Mouse (Mus musculus) intestine, embryonic 14.5 days (tissue): ENCODE measurements around the gene Gm15319. TPM values are rescaled to one million over a fixed set of nuclear protein-coding genes. Genes with fewer than 3 reads are reported as not detected.
"Not testable (repeated sequence)": the region's sequence is repeated elsewhere in the genome, so short reads cannot be mapped to it uniquely, and the experiment has no call there.

ENCODE experiments used
- ATAC-seq: fragments of 200-750 bp; cut with Nextera tagmentation; replicated peaks from 2 replicates; pipeline ENCODE4 v1.8.0; 2017; ENCODE audit warnings: low read depth, moderate number of reproducible peaks, moderate TSS enrichment, moderate library complexity; ENCODE audit not compliant: low FRiP score, low TSS enrichment
- DNase-seq: peaks from one replicate; pipeline ENCODE4 v3.0.0-alpha.2; 2018; ENCODE audit warnings: low spot score
- H3K27ac ChIP-seq: fragments of 300-500 bp; sonication (generic); 2 replicates; pipeline ENCODE4 v1.5.1; 2014; ENCODE audit warnings: low read depth, mild to moderate bottlenecking, control low read depth
- H3K27me3 ChIP-seq: fragments of 300-500 bp; sonication (generic); replicated peaks from 2 replicates; pipeline ENCODE4 v1.6.1; 2014; ENCODE audit warnings: low read length, control low read depth; ENCODE audit not compliant: control insufficient read depth, insufficient read depth
- H3K36me3 ChIP-seq: fragments of 300-500 bp; sonication (generic); 2 replicates; pipeline ENCODE4 v1.6.1; 2014; ENCODE audit warnings: low read length, control low read depth; ENCODE audit not compliant: control insufficient read depth, insufficient read depth
- H3K4me1 ChIP-seq: fragments of 300-500 bp; sonication (generic); replicated peaks from 2 replicates; pipeline ENCODE4 v1.6.1; 2014; ENCODE audit warnings: low read length, control low read depth, mixed read lengths; ENCODE audit not compliant: control insufficient read depth, insufficient read depth
- H3K4me2 ChIP-seq: fragments of 300-500 bp; sonication (generic); 2 replicates; pipeline ENCODE4 v1.6.1; 2014; ENCODE audit warnings: low read length
- H3K4me3 ChIP-seq: fragments of 300-500 bp; sonication (generic); 2 replicates; pipeline ENCODE4 v1.5.1; 2014; ENCODE audit warnings: low read depth, low read length, control low read depth, mixed read lengths
- H3K9ac ChIP-seq: fragments of 300-500 bp; sonication (generic); 2 replicates; pipeline ENCODE4 v1.6.1; 2014; ENCODE audit warnings: mild to moderate bottlenecking, low read length
- H3K9me3 ChIP-seq: fragments of 300-500 bp; sonication (generic); 2 replicates; pipeline ENCODE4 v1.6.1; 2016; ENCODE audit warnings: low read length, control low read depth; ENCODE audit not compliant: control insufficient read depth
- WGBS: fragments of 180-500 bp; shearing (Covaris S2); extraction: QIAGEN DNeasy Blood & Tissue Kit; methylation state at CpG from one replicate; pipeline ENCODE4 v1.1.7; 2014; 5-methylcytosine and 5-hydroxymethylcytosine counted together
- polyA plus RNA-seq: library from polyadenylated mRNA; unstranded; fragments of >200 nt; fragmentation: Nextera tagmentation; extraction: Ambion mirVana; gene quantifications from 2 replicates; pipeline ENCODE4 v1.2.1, GENCODE M21; 2014

Gene Gm15319
- 0.72 and 0.89 TPM in 2 replicates for polyA plus RNA-seq

DNA sequence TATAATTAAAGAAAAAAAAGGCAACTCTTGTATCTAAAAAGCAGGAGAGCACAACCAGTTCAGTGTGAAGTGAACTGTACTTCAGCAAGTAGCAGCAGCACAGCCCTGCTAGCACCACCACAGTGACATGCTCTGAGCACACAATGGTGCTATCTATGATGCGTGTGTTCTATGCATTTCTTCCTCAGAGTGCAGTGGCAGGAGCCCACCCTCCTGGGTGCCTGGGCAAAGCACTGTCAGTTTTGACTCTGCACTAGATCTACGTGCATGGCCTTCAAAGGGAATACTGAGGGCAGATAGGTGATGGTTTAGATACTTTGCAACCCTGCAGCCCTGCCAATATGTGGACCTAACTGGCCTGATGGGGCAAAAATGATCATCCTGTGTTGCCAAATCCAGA is at the start of gene Gm15319:
Gene Gm15319, minus strand, starts transcription at position 101 of the 400 bp plus-strand sequence.
- H3K27ac ChIP-seq, H3K27me3 ChIP-seq, H3K9ac ChIP-seq, DNase-seq, H3K4me3 ChIP-seq, ATAC-seq, H3K4me1 ChIP-seq, H3K4me2 ChIP-seq, H3K36me3 ChIP-seq, H3K9me3 ChIP-seq: not testable (repeated sequence)
- no CpG with 5 or more reads among the region's 2 CpGs for WGBS

DNA sequence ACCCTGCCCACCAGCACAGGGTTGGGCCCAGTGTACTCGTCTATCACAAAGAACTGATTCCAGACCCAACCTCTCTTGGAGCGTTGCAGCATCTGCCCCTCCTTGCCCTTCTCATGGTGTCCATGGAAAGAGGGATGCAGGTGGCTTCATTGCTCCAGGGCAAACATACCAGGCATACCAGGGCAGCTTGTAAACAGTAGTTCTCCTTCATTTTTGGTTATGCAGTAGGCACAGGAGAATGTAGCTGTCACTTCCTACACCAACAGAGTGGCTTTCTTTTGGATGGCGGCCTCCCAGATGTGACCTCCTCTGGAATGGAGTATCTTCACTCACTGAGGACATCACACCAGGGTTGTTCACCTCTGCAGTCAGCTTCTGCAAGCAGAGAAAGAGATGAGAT is 47.3 kb upstream of the Gm15319 start:
- not testable (repeated sequence) for H3K27me3 ChIP-seq, DNase-seq, H3K9ac ChIP-seq, ATAC-seq, H3K36me3 ChIP-seq, H3K4me1 ChIP-seq, H3K4me2 ChIP-seq, H3K9me3 ChIP-seq, H3K4me3 ChIP-seq, H3K27ac ChIP-seq
- no CpG with 5 or more reads among the region's 3 CpGs for WGBS

DNA sequence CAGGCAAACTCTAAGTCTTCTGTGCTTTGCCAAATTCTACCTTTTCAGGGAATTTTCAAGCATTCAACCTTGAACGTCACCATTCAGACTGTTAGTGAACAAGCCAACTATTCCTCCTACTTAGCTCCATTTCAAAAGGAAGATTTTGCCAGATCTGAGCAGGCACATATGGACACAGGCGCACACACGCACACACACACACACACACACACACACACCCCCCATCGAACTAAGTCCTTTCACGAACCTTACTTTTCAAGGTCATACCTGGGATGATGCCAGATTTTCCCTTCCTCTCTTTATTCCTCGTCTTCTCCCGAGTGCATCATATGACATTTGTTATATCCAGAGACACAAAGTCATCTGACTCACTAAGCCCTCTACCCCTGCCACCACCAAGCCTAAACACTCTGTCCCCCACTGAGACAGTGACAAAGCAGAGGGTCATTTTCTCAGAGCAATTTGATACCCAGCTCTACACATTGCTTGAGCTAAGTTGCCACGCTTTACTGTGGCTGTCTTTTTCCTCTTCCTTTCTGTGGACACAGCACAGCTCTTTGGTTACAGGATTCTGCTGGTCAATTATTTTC is 45.5 kb upstream of the Gm15319 start:
- not testable (repeated sequence) for H3K4me3 ChIP-seq, H3K9ac ChIP-seq, H3K4me1 ChIP-seq, ATAC-seq, H3K27me3 ChIP-seq, H3K4me2 ChIP-seq, H3K36me3 ChIP-seq, H3K9me3 ChIP-seq, H3K27ac ChIP-seq
- DNase-seq = peak; percentile 32
- 92% methylated on average over 6 of the region's 8 CpGs for WGBS

- not testable (repeated sequence) for H3K4me3 ChIP-seq, H3K27ac ChIP-seq, DNase-seq, H3K9ac ChIP-seq, H3K4me1 ChIP-seq, H3K27me3 ChIP-seq, H3K4me2 ChIP-seq, H3K36me3 ChIP-seq, H3K9me3 ChIP-seq
- peak; percentile 47; the same call in 1 of the 2 replicates for ATAC-seq
- WGBS = 21% methylated on average over 2 of the region's 7 CpGs
Measured at GRCm38 (mm10) chr8:20389363-20389739, 26.3 kb upstream of the Gm15319 start.

DNA sequence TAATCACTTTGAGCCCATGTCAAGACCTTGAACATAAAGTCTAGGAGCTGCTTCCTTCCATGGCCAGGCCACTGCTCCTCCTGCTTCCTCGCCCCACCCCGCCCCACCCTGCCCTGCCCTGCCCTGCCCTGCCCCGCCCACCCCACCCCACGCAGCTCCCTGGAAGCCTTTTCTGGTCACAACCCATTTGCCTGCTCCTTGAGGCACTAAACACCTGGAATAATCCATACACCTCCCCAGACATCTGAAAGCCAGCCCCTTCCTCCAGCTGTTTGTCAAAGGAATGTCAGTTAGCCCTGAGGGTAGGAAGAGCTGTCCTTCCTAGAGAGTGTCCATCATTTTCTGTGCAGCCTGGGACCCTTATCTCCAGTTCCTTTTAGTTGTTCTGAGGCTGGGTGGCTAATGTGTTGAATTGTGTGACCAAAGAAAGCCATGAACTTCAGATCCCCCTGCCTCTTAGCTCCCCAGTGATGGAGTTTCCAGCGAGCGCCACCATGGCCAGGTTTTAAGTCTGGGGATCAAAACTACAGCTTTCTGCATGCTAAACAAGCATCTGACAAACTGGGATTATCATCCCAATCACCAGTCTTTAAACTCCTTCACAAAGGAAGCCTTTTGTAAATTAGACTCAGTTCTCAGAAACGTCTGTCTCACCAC is 25.8 kb upstream of the Gm15319 start:
- DNase-seq = not testable (repeated sequence)

DNA sequence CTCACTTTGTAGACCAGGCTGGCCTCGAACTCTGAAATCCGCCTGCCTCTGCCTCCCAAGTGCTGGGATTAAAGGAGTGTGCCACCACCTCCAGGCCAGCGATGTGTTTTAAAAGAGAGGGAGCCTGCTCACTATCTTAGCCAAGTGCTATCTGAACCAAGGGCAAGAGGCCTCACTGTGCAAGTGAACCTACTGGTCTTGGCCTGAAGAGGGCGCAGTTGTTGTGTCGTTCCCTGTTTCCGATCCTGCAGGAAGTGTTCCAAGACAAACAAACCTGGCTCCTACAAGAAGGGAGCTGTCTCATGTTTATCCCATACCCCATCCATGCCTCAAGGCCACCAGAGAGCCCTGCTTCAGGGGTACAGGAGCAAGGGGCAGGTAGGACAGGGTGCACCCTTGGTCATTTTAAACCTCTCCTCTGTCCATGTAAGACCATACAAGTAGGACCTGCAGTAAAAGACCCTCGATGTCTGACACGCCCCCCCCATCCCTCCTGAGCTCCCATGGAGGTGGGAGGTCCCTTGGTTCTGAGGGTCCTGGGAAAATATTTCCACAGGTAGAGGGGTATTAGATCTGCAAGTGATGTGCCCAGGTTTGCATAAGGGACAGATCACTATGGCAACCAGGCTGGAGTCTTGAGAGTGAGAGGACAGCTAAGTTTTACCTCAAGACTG is 24.2 kb upstream of the Gm15319 start:
- H3K9ac ChIP-seq, H3K27ac ChIP-seq, H3K9me3 ChIP-seq, H3K4me2 ChIP-seq, H3K27me3 ChIP-seq, H3K4me1 ChIP-seq, H3K36me3 ChIP-seq, DNase-seq, ATAC-seq, H3K4me3 ChIP-seq: not testable (repeated sequence)
- WGBS = 76% methylated on average over 2 of the region's 8 CpGs

More for the DNA sequence above, 25.8 kb upstream of the Gm15319 start:
- H3K4me1 ChIP-seq, H3K9me3 ChIP-seq, H3K27me3 ChIP-seq, H3K4me3 ChIP-seq, H3K36me3 ChIP-seq, H3K27ac ChIP-seq, H3K9ac ChIP-seq, H3K4me2 ChIP-seq: not testable (repeated sequence)
- peak; percentile 75; the same call in 1 of the 2 replicates for ATAC-seq
- WGBS = 71% methylated on average over 1 of the region's 7 CpGs

GRCm38 (mm10) chr8:20384990-20385389 is 22.0 kb upstream of the Gm15319 start:
- not testable (repeated sequence) for H3K4me3 ChIP-seq, ATAC-seq, H3K27ac ChIP-seq, H3K27me3 ChIP-seq, H3K9ac ChIP-seq, DNase-seq, H3K9me3 ChIP-seq, H3K4me2 ChIP-seq, H3K36me3 ChIP-seq, H3K4me1 ChIP-seq
- 33% methylated on average over 1 of the region's 2 CpGs for WGBS

GRCm38 (mm10) chr8:20384131-20384530 is 21.1 kb upstream of the Gm15319 start:
- not testable (repeated sequence) for ATAC-seq
- 90% methylated on average over 7 of the region's 9 CpGs for WGBS

More at GRCm38 (mm10) chr8:20384131-20384530, 21.1 kb upstream of the Gm15319 start:
- not testable (repeated sequence) for H3K27me3 ChIP-seq, H3K4me3 ChIP-seq, H3K36me3 ChIP-seq, H3K9ac ChIP-seq, DNase-seq, H3K9me3 ChIP-seq, H3K27ac ChIP-seq, H3K4me2 ChIP-seq, H3K4me1 ChIP-seq
